Mouse (Mus musculus) cerebellum, postnatal 25 days (tissue): ENCODE data around the gene Galntl6.

Experiments used
- DNase-seq, 2 experiments: peaks; one replicate each; pipeline ENCODE4 v3.0.0; 2021; ENCODE audit warnings: mixed read lengths in 2 of 2

The Galntl6 gene

DNA sequence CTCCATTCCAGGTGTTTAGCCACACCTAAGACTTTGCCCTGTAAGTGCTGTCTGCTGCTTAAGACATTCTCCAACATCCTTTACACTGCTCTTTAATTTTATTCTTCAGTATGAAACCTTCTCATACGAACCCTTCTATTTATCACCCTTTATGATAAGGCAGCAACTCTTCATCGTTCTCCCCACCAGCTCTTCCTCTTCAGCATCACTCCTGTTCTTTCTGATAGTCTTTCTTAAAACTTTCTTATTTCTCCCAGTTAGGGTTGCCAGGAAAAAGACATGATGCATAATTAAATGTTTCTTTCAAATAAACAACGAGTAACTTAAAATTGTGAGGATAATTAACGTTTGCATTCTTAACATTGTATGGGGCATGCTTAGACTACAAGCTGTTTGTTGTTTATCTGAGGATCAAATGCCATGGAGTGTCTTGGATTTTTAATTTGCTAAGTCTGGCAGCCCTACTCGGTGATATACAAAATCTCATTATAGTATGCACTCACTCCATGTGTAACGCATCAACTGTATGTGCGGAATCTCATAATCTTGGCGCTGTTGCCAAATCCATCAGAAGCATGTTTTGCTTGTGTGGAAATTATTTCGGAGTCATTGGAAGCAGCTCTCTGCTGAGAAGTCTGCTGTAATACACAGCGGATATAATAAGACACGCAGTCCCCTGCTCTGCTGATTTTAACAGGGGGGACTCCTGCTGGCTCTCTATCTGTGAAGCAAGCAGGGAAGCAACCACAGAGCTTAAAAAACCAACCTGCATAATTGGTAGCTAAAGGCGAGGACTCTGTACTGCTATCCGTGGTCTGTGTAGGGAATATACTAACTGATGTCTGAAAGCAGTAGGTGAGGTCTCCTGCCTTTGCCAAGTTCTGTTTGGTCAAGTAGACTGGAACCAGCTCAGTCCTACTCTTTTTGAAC is 1069.7 kb downstream of the Galntl6 start:
- DNase-seq: peak; percentile 34 to 62

DNA sequence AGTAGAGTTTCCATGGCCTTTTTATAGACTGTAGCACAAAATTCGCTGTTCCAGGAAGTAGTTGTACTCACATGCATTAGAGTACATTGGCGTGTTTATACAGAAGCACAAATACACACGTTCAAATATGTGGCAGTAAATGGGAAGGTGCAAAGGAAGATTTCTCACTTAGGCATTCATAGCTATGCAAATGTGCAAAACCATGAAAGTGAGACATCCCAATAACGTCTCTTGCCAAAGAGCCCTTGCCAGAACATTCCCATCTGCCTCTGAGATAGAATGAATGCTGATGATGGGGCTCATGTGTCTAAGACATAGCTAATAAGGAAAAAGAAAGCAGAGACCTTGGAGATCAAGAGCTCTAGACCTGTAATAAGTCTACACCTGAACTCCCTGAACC is 1071.0 kb downstream of the Galntl6 start:
- no peak for DNase-seq

DNA sequence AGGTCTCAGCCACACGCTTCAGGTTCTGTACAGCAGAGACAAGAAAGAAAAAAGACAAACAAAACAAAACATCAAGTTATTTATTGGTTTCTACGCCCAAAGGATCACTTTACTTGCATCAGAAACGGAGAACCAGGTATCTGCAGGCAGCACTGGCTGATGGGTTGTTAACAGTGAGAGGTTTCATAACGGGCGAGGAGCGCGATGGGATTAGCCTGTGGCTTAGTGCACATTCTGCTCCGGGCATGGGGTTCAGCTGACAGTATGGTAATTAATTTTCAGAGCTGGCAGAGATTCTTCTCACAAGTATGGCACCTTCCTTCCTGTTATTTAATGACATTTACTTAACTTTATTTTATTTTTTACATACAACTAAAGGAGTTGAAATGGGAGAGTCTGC is 1075.1 kb downstream of the Galntl6 start:
- DNase-seq: peak; percentile 39 to 59

DNA sequence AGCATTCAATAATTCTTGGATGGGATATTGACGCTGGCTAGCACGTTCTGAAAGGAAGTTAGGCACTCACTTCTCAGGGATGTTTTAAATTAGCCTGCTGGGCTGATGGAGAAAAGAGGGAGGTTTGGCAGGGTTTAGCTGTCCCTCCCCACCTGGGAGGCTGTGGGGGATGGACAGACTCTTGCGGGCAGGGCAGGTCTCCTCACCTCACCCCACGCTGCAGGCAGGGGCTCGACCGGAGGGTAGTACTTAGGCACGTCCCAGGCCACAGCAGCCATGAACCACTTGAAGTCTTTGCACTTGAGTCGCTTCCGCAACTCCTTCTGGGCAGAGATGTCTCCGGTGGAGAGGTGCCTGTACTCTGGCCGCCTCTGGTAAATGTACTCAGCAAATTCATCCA is 1075.5 kb downstream of the Galntl6 start:
- DNase-seq: peak; percentile 21 to 27

DNA sequence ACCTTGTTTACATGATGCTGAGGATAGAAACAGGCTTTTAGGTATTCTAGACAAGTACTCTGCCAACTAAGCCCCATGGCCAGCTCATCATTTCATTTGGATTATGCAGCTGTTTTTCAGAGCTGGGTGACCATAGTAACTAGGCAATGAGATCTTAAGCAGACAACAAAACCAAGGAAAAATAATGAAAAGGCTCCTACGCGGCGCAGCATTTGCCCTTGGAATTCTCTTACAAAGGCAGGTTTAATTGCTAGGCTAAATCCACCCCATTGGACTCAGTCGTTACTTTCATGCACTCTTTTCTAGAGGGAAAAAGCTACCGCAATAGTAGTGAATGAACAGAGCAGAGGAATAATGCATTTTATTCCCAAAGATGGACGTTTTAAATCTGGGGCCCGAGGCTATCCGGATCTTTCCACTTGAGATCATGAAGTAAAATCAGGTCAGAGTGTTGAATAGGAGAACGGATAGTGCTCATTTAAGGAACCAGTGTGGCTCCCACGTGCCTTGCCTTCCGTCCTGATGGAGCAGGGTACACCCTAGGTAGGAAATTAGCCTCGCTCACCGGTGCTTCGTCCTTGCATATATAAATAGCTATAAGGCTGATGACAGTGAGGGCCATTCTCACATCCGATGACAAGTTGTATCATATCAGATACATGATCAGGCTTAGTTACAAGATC is 1076.1 kb downstream of the Galntl6 start:
- no peak for DNase-seq

DNA sequence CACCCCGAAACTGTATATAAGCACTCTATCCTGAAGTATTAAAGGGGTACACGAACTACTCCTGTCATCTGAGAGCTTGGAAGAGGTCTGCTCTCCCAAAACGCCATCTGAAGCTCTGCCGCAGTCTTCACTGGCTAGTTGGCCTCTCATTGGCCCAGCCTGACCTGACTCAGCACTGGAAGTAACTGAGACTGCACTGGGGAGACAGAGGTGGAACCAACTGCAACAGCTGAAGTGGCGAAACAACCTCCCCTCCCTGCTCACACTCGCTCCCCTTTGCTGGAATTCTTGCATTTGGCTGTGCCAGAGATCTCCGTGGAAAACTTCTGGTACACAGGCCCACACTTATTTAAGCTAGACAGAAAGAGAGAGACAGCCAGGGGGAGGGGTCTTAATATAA is 1089.3 kb downstream of the Galntl6 start:
- DNase-seq: no peak

DNA sequence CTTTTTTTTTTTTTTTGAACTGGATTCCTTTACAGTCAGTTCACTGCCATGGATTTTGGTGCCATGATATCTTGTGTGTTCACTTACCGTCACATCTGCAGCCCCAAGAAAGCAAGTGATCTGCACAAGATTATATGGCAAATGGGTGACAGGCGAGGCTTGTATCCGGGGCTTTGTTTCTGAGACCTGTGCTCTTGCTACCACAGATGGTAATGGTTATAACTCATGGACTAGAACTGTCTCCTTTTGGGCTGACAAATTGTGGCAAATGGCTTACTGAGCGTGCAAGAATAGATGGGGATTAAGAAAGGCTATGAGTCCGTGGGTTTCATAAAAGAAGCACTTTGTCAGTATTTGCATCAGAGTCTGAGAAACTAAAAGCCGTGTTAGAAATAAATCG is 1096.4 kb downstream of the Galntl6 start:
- DNase-seq: no peak

DNA sequence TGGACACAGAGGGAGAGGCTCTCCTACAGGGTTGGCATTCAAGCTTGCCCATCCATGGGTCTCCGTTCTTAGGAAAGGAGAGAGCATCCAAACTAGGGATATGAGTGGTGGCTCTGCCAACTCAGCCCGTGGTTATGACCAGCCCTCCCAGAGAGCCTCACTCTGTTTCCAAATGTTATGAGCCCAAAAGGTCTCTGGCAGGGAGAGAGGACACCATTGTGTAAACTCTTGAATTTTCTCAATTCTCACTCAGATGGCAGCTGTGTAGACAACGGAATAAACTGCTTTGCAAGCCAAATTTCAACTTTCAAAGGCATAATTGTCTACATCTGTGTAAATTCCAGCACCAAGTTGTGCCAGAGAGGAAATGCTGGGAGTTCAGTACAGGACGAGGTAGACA is 1105.4 kb downstream of the Galntl6 start:
- DNase-seq: no peak

DNA sequence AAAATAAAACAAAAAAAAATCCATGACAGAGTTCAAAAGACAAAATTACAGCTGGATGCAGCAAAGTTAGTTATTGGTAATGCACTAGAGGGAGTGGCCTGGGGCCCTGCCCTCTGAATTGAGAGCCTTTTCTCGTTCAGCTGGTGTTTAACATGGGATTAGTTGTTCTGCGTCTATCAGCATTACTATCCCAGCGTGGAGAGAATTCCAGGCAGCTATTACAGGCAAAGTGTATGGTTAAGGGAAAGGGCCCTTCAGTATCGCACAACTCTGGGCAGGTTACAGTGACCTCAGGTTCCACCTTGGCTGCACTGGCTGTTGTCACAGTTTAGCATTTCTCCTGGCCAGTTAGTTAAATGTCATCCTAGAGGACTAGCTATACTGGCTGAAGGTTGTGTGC is 1107.3 kb downstream of the Galntl6 start:
- no peak for DNase-seq

DNA sequence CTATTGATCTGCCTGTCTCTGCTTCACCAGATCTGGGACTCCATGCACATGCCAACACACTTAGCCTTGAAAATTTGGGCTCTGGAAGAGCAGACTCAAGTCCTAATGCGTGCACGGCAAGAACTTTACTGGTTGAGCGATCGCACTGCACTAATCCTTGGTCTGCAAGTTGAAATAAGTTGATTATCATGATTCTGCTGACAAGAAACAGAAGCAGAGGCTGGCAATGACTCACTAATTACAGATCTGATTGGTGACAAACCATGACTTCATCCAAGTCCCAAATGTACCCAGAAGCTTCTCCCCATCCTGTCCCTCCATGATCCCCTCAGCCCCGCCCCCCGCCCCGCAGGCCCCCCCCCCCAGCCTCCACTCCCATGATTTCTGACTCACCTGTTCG is 1108.6 kb downstream of the Galntl6 start:
- no peak for DNase-seq

DNA sequence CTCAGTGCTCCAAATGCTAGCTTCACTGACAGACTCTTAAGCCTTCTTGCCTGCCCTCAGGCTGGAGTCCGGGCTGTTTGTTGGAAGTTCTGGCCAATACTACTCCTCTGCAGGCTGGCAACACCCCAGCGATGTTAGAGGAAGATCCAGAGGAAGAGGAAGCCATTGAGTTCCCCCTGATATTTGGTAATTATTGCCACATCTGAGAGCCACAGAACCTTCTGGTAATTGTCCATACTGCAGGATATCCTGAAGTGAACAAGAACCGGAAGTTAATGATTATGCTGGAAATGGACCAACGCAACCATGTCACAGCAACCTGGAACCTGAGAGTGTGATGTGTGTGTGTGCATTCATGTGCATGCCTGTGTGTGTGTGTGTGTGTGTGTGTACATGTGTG is 1111.2 kb downstream of the Galntl6 start:
- peak in 1 of 2 experiments; percentile 39 for DNase-seq

DNA sequence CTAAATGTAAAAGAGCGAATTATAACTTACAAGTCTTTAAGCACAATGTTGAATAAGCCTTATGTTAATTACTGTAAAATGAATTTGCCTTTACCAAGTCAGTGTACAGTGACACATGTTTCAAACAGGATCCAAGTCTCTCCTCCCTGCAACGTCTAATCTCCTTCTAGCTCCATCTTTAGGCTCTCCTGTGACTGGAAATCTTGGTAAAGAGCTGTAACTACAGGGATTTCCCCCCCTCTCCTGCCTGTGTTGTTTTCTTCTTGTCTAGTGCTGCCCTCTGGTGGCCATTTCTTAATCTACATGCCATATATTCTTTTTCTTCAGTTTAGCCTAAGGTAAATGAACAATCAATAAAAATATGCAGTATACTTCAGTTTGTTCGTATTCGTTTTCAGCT is 1112.1 kb downstream of the Galntl6 start:
- DNase-seq: peak; percentile 63 to 87

DNA sequence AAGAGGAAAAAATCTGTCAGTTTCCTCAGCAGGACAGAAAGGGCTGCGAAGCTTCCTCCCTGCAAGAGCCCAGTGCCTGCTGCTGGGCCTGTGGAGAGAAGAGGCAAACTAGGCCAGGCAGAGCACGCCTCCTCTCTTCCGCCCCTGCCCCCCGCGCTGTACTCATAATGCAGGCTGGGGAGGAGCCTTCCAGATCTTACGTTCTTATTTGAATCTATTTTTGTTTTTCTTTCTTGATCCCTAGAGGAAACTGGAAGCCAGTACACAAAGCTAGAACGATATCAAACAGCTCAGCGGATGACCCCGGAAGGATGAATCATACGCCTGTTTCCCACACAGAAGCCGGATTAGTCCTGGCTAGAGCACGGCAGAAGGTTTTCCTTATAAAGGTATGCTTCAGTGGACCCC is 1112.6 kb downstream of the Galntl6 start:
- DNase-seq: peak; percentile 82 to 87

DNA sequence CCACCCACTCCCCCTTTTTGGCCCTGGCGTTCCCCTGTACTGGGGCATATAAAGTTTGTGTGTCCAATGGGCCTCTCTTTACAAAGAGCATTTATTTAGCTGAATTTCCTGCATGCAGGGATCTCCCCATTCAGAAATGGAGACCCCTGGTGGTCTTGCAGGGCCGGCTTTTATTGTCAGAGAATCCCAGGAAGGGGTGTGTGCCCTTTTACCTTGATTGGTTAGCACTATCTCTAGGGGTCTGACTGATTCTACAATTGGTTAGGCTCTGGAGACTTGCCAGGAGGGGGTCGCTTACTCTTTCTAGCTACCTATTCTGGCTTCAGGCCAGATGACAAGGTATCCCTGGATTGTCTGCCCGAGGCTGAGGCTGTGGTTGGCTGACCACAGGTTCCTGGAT is 1119.0 kb downstream of the Galntl6 start:
- no peak for DNase-seq

DNA sequence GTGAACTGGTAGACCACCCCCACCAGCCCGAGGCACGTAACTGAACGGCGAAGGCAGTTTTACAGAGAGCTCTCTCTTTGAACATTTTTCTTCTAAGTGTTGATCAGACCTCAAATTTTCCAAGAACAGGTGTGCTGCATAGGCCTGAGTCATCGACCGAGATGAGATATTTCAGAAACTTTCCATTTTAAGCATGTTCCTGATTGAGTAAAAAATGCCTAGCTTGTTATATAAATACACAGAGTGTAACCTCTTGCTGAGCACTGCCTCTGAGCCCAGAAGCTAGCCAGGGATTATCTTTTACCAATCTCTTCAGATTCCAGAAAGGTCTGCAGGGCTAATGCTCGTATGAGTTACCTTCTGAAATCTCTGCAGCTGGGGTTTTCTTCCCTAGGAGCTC is 1120.2 kb downstream of the Galntl6 start:
- DNase-seq: no peak

DNA sequence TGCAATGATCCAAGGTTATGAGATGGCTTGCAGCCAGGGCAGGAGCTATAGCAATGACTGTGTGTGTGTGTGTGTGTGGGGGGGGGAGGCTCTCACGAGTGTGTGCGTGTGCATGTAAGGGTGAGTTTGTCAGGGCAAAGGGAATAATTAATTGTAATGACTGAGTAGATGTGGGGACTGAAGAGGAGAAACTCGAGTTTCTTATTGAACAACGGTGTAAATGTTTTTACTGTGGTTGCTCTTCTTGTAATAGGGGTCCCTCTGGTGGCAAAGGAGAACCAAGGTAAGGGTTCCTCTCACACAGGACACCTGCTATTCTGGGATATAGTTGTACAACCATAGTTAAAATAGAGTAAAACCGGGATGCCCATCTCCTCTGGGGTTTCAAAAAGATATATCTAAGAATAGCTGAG is 1121.1 kb downstream of the Galntl6 start:
- peak; percentile 38 to 55 for DNase-seq

DNA sequence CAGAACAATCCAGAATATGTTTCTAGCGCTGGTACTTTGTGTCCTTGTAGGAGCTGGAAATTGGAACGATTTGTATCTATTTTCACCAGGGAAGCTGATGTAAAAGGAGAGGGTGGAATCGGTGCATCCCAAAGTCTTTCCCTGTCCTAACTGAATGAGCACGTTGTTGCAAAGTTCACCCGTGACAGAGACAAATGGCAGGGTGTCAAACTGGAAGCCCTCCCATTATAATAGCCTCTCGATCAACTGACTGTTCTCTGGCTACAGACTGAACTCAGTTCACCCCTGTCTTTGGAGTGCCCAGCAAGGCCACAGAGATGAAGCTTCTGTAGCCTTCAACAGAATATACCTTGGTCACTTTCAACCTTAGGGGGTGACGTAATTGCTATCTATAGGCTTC is 1132.9 kb downstream of the Galntl6 start:
- no peak for DNase-seq

DNA sequence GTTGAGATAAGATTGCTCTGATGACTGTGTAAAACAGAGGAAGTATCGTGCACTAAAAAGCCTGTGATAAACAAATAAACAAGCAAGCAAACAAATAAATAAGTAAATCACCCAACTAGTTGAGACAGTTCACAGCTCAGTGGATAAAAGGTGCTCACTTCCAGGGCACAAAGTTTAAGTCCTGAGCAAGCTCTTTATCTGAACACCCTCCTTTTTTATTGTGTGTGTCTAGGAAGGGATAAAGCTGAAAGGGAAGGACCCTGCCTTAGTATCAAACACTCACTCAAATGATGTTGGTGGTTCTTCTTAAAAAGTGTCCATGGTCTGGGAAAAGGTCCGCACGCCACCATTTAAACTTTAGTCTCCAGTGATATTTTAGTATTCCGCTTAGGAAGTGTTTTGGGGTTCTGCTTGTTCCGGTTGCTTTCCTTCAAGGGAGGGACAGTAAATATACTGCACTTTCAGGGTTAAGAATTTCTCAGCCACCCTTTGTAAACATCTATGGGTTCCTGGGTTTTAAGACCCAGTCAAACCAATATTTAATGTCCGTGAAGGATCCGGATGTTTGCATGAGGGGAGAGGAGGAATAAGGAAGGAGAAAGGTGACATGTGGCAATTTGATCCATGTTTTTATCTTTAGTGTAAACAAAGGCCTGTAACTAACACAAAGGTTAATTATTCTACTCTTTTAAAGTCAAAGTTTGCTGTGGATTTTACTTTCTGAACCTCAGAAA is 1134.3 kb downstream of the Galntl6 start:
- no peak for DNase-seq

DNA sequence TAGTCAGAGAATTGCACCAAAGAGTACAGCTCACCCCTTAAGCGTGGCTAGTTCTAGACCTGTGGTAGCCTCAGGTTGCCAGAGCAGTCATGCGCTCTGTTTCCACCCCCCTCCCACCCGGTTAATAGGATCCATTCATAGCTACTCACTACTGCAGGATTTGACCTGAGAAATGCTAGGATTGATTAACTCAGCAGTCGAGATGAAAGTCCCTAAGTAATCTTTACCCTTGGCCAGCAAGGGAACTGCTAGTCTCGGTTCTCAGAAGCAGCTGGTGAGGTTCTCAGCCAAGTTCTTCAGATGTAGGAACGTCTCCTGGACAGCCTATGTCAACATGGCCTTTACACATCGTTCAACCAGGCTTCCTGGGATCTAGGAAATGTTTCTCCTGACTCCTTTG is 1135.7 kb downstream of the Galntl6 start:
- DNase-seq: no peak

DNA sequence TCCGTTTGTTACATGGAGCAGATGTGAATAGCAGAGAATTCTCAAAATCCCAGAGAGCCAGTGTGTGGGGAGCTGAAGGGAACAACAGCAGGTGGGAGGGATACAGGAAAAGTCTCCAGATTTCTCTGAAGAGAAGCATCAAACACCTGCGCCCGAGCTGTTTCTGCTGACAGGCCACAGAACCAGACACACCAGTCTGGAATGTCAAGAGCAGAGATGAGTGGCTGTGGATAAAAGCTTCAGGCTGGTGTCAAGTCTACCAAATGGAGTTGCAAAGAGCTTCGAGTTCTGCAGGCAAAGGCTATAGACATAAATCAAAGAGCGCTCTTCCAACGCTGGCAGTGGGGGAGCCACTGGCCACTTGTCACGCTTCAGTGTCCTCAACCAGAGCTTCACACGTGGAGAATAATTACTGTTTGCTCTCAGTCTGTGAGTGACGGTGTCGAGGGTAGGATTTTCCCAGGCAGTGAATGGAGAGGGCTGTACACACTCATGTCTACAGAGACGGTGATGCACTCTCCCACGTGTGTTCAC is 1139.6 kb downstream of the Galntl6 start:
- DNase-seq: no peak

DNA sequence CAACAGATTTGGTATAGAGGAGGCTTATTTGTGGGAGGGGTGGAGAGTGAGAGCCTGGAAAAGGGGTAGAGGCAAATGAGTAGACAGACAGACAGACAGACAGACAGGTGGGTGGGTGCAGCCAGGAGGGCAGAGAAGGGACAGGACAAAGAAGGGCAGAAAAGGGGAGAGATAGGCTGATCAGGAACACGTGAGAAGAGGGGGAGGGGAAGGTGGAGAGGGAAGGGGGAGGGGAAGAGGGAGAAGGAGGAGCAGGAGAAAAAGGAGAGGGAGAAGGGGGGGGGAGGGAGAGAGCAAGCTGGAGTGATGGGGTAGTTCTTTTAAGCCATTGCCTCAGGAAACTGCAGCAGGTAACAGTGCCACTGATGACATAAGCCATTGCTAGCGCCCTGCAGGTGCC is 1144.9 kb downstream of the Galntl6 start:
- no peak for DNase-seq

DNA sequence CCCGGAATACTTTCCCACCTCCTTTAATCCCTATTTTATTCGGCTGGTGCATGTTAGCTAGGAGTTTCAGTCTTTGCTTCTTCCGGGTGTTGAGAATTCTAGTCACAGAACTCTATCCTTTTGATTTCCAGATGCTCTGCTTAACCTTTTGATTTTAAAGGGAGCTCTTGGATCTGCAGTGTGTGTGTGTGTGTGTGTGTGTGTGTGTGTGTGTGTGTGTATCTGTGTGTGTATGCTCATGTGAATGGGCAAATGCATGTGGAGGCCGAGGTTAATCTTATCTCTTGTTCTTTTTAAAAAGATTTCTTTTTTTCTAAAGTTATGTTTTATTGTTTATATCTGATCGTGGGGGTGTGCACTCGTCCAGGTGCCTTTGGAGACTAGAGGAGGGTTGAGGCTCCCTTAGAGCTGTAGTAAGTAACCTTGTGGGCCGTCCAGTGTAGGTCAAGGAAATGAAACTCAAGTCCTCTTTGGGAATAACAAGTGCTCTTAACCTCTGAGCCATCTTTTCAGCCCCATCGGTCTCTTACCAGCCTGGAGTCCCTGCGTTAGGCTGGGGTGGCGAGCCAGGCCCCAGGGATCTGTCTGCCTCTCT is 1145.9 kb downstream of the Galntl6 start:
- no peak for DNase-seq
